Mouse (Mus musculus): ENCODE results near the gene Hoxc10. TPM values are rescaled to one million over a fixed set of nuclear protein-coding genes. Genes with fewer than 3 reads are reported as not detected.
A peak's percentile ranks its signal among the peaks of the same experiment; 100 is the strongest.

Gene Hoxc10
- total RNA-seq, 2 experiments from 2014 or later, result not detected

DNA sequence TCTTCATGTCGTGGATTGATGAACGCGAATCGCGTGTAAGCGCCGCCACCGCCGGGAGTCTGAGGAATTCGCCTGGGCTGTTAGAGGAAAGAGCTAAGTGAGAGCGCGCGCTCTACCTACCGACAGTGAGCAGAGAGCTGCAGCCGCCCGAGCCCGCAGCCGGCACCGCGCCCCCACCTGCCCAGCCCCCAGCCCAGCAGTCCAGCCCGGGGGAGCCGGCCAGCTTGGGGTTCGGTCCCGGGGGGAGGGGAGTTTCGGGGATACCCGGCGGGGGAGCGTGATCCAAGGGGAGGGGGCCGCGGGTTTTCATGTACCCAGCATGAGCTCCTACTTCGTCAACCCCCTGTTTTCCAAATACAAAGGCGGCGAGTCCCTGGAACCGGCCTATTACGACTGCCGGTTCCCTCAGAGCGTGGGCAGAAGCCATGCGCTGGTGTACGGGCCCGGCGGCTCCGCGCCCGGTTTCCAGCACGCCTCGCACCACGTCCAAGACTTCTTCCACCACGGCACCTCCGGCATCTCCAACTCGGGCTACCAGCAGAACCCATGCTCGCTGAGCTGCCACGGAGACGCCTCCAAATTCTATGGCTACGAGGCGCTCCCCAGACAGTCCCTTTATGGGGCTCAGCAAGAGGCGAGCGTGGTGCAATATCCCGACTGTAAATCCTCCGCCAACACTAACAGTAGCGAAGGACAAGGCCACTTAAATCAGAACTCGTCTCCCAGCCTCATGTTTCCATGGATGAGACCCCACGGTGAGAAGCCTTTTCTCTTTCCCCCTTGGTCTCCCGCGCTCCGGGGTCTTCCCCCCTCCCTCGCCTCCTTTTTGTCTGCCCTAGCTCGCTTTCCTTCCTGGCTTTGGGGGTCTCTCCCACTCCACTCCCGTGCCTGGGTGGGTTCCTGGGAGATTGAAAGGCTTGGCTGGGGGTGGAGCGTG lies 24.1 kb downstream of the Hoxc10 start, which contains the start of gene Hoxc8:
TSS of gene Hoxc8 (plus strand) at position 147 of the 937 bp plus-strand sequence.
- DNase-seq, result no peak

- no peak for DNase-seq
Observed at GRCm38 (mm10) chr15:102991782-102992181, 25.2 kb downstream of the Hoxc10 start.

DNA sequence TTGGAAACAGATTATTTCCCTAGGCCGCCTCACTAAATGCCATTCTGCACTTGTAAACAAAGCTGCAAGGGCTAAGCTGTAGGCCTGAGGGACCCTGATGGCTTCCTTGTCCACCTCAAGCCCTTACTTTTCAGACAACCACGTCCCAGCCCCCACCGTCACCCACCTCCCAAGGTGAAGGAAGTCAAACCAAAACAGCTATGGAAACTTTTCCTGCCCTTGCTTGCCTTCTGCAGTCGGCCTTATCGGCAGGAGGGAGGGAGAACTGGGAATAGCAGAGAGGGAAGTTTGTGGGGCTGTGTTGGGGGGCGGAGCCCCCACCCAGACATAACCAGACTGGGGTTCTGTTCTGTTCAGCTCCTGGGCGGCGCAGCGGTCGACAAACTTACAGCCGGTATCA lies 25.6 kb downstream of the Hoxc10 start:
- no peak for DNase-seq

DNA sequence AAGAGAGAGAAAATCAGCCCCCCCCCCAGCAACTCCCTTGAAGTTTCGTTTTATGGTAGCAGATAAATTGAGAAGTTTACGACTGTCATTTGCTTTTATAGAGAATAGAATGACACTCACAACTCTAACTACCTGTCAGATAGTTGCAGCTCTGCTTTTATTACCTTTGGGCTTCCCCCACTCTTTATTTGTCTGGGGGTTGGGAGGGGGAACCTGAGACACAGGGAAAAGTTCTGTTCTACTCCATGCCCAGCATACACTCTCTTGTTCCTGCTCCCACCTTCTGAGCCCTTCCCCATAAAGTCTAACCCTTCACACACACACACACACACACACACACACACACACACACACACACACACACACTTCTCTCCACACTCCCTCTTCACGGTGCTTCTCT lies 26.3 kb downstream of the Hoxc10 start:
- DNase-seq, result no peak

- no peak for DNase-seq
Observed at GRCm38 (mm10) chr15:102996548-102996947, 30.0 kb downstream of the Hoxc10 start.

GRCm38 (mm10) chr15:102997431-102997830 lies 30.8 kb downstream of the Hoxc10 start:
- no peak for DNase-seq

DNA sequence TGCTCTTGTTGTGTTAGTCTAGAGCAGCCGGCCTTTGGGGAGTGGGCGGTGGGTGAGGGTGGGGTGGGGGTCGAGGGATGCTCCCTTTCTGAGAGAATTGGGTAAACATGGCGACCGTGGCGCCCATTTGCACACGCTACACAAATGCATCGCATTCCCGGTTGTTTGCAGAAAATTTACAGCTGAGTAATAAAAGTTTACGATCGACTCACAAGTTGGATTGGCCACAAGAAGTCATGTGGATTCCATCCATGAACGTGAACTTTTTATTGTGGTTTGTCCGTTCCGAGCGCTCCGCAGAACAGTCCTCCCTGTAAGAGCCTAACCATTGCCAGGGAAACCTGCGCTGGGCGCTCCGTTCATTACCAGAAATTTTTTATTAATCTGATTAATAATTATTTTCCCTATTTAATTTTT lies 31.4 kb downstream of the Hoxc10 start, which contains the start of gene Hoxc6:
TSS of gene Hoxc6 (plus strand) at position 319 of the 417 bp plus-strand sequence.
- no peak for DNase-seq

- no peak for DNase-seq
Observed at GRCm38 (mm10) chr15:102998608-102999182, 32.1 kb downstream of the Hoxc10 start.

GRCm38 (mm10) chr15:102999183-102999831 lies 32.7 kb downstream of the Hoxc10 start:
- DNase-seq, result peak; percentile 78 to 80

DNA sequence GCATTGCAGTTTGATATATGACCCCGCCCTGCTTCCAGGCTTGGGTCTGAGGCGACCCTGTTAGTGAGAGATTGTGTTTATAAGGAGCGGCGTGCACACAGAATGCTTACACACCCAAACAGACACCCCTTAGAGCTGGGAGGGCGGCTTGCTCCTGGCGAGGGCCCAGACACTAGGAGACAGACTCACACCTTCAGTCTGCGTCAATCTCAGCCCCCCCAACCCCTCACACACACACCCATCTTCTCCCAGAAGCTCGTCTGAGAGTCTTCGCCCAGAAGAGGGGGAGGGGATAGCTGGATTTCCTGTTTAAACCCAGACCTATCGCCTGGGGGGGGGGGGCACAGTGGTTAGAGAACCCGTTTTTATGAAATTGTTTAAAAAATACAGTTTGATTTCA lies 33.4 kb downstream of the Hoxc10 start:
- DNase-seq, result no peak

- DNase-seq, result no peak
Observed at GRCm38 (mm10) chr15:103000501-103000901, 33.9 kb downstream of the Hoxc10 start.

GRCm38 (mm10) chr15:103001370-103001769 lies 34.8 kb downstream of the Hoxc10 start:
- DNase-seq, result no peak

- no peak for DNase-seq
Observed at GRCm38 (mm10) chr15:103002156-103002555, 35.6 kb downstream of the Hoxc10 start.

- no peak for DNase-seq
Observed at GRCm38 (mm10) chr15:103002821-103003448, 36.3 kb downstream of the Hoxc10 start.

DNA sequence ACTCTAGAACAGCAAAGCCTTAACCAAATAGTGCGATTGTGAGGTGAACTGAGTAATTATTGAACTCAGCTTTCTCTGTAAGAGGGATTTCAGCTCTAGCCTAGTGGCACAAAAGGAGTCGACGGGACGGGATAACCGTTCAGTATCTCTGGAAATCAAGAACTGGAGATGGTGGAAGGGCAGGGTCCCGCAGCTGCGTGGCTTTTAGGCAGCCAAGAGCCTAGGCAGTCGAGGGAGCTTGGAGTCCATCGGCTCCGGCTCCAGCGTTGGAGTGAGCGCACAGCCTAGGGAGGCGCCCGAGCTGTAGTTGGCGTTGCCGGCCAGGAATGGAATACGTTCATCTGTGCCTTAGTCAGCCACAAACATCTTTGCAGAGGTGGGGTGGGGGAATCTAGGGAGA lies 38.7 kb downstream of the Hoxc10 start:
- no peak for DNase-seq

- DNase-seq, result no peak
Observed at GRCm38 (mm10) chr15:103005797-103006196, 39.2 kb downstream of the Hoxc10 start.

- no peak for DNase-seq
Observed at GRCm38 (mm10) chr15:103006326-103006725, 39.7 kb downstream of the Hoxc10 start.

GRCm38 (mm10) chr15:103009265-103010111 lies 42.9 kb downstream of the Hoxc10 start:
- no peak for DNase-seq

DNA sequence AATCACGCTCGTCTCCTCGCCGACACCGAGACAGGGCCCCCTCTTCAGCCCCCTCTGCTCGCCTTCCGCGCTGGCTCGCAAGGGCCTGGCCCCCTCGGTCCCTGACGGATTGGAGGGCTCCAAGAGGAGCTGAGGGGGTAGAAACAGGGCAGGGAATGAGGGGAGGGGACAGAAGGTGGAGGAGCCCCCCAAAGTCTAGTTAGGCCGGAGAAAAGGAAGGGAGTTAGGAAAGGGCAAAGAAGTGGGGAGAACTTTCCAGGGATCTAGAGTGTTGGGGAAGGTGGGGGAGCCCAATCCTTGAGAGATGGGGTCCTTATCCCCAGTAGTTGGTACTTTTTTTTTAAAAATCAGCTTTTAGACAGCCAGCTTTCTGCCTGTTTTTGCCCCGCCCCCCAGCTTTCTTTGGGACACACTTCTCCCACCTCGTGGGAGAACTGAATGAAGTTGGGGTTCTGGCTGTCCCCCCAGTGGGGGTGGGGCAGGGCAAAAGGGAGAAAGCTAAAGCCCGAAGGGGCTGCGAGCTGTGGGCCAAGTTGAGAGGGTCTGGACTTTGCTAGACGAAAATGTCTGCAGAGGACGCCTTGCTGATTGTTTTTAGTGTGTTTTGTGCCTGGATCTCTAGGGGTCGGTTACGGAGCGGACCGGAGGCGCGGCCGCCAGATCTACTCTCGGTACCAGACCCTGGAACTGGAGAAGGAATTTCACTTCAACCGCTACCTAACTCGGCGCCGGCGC lies 43.7 kb downstream of the Hoxc10 start:
- no peak for DNase-seq

GRCm38 (mm10) chr15:103010847-103011555 lies 44.4 kb downstream of the Hoxc10 start:
- DNase-seq, result no peak
